Mouse (Mus musculus) frontal cortex, postnatal 25 days (tissue): ENCODE results near the gene Scn8a.

ENCODE experiments used
- DNase-seq, 2 experiments: peaks; one replicate each; pipeline ENCODE4 v3.0.0; 2022; ENCODE audit warnings: low spot score in 2 of 2

Scn8a gene

GRCm38 (mm10) chr15:100881385-100881784, 11.7 kb downstream of the Scn8a start:
- DNase-seq: no peak

GRCm38 (mm10) chr15:100884481-100884880, 14.8 kb downstream of the Scn8a start:
- DNase-seq: no peak

- no peak for DNase-seq
These were observed 22.3 kb downstream of the Scn8a start for GRCm38 (mm10) chr15:100891962-100892361.

- DNase-seq: no peak
These were observed 26.8 kb downstream of the Scn8a start for GRCm38 (mm10) chr15:100896502-100896901.

- no peak for DNase-seq
These were observed 34.2 kb downstream of the Scn8a start for GRCm38 (mm10) chr15:100903811-100904210.

- no peak for DNase-seq
These were observed 35.3 kb downstream of the Scn8a start for GRCm38 (mm10) chr15:100905006-100905405.

- DNase-seq: no peak
These were observed 36.1 kb downstream of the Scn8a start for GRCm38 (mm10) chr15:100905751-100906150.

GRCm38 (mm10) chr15:100908817-100909216, 39.2 kb downstream of the Scn8a start:
- DNase-seq: no peak

GRCm38 (mm10) chr15:100909734-100910163, 40.1 kb downstream of the Scn8a start:
- DNase-seq: no peak

GRCm38 (mm10) chr15:100910381-100910841, 40.8 kb downstream of the Scn8a start:
- peak in 1 of 2 experiments; percentile 62 for DNase-seq

- DNase-seq: no peak
These were observed 43.1 kb downstream of the Scn8a start for GRCm38 (mm10) chr15:100912676-100913266.

GRCm38 (mm10) chr15:100914734-100915242, 45.1 kb downstream of the Scn8a start:
- DNase-seq: no peak

GRCm38 (mm10) chr15:100918046-100918445, 48.4 kb downstream of the Scn8a start:
- no peak for DNase-seq

GRCm38 (mm10) chr15:100922210-100922609, 52.6 kb downstream of the Scn8a start:
- no peak for DNase-seq

- peak; percentile 69 to 78 for DNase-seq
These were observed 53.8 kb downstream of the Scn8a start for GRCm38 (mm10) chr15:100923476-100923875.

GRCm38 (mm10) chr15:100924941-100925340, 55.3 kb downstream of the Scn8a start:
- no peak for DNase-seq

- DNase-seq: no peak
These were observed 60.8 kb downstream of the Scn8a start for GRCm38 (mm10) chr15:100930477-100930876.

GRCm38 (mm10) chr15:100936176-100936575, 66.5 kb downstream of the Scn8a start:
- no peak for DNase-seq

GRCm38 (mm10) chr15:100948383-100948782, 78.7 kb downstream of the Scn8a start:
- DNase-seq: no peak

GRCm38 (mm10) chr15:100949169-100949568, 79.5 kb downstream of the Scn8a start:
- no peak for DNase-seq

GRCm38 (mm10) chr15:100951491-100951890, 81.8 kb downstream of the Scn8a start:
- no peak for DNase-seq

GRCm38 (mm10) chr15:100952292-100952691, 82.6 kb downstream of the Scn8a start:
- DNase-seq: no peak

- no peak for DNase-seq
These were observed 83.2 kb downstream of the Scn8a start for GRCm38 (mm10) chr15:100952854-100953253.

- DNase-seq: no peak
These were observed 84.3 kb downstream of the Scn8a start for GRCm38 (mm10) chr15:100953955-100954354.
